Mouse (Mus musculus): Measurements from ENCODE around the gene Sri.

DNA sequence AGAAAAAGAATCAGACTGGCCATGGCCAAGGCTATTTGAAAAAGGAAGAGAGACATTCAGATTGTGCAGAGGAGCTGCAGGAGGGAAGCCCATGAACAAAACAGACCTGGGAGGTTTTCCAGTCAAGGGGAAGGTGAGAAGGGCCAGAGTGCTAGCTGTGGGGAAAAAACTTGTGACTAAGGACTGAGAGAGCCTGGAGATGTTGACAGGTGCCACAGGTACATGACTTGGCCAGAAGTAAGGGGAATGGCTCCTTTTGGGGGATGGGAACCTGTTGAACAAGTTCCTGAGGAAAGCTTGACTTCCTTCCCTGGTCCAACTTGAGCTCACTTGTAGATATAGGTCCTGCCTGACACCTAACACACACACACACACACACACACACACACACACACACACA is 43.1 kb upstream of the Sri start:
- TF ChIP-seq CTCF (IDR thresholded peaks at IDR 0.05; ENCODE audit: extremely low read depth, insufficient read depth, insufficient read length, insufficient replicate concordance) (no peak), POLR2A (IDR thresholded peaks at IDR 0.05; ENCODE audit: low read depth, low read length) (no peak)
